Mouse (Mus musculus) adrenal gland, adult 18-20 months (tissue): ENCODE results near the gene Inpp5d. TPM values are rescaled to one million over a fixed set of nuclear protein-coding genes. Genes with fewer than 3 reads are reported as not detected.

ENCODE experiments used
- DNase-seq, 2 experiments: peaks; one replicate each; pipeline ENCODE4 v3.0.0; 2021 to 2022; ENCODE audit warnings: low spot score in 2 of 2
- total RNA-seq, 2 experiments: library from RNA; stranded (reverse); gene quantifications; 1 replicate in 1 of 2; 2 replicates in 1 of 2; pipeline ENCODE4 v1.2.3; 2021

The Inpp5d gene
- total RNA-seq, 2 experiments from 2014 or later, result 15.8 to 29.3 TPM

- DNase-seq, result no peak
These were observed 146.1 kb downstream of the Inpp5d start for GRCm38 (mm10) chr1:87766233-87766632.

GRCm38 (mm10) chr1:87769263-87769662 is 149.2 kb downstream of the Inpp5d start:
- no peak for DNase-seq

Other genes starting within 250 kb of the Inpp5d start
- not detected for gene Kcnj13, start 225.6 kb upstream of the Inpp5d start, total RNA-seq
- not detected for gene Snorc, start 150.0 kb upstream of the Inpp5d start, total RNA-seq
- gene Neu2, start 110.4 kb upstream of the Inpp5d start, total RNA-seq, result not detected
- under 1 TPM; 0.56 to 0.80 TPM for gene Ngef, start 46.4 kb upstream of the Inpp5d start, total RNA-seq
- 10 to 100 TPM; 35.8 to 36.8 TPM for gene Atg16l1, start 135.6 kb downstream of the Inpp5d start, total RNA-seq
- gene Sag, start 183.4 kb downstream of the Inpp5d start, total RNA-seq, result 1 to 10 TPM; 1.3 to 2.4 TPM
- gene Dgkd, start 233.0 kb downstream of the Inpp5d start, total RNA-seq, result 10 to 100 TPM; 54.6 to 74.6 TPM